Mouse (Mus musculus): Measurements from ENCODE around the gene Pkd1.

DNA sequence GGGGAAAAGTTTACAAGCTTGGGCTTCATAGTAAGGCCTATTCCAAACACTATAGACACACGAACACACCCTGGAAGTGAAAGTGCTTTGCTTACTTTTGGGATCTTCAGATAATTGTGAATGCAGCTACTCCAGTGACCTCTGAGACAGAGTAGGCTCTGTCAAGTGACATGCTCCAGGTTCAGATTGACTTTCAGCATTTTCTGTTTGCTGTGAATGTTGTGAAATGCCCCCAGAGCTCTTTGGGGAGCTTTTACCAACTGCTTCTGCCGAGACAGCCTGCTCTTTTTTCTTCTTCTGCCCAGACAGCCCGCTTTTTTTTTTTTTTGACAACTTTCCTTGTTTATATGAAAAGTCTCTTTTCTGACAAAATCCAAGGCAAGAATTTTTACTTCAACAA, 34.9 kb downstream of the Pkd1 start:
- no peak for TF ChIP-seq CTCF (IDR thresholded peaks at IDR 0.05; ENCODE audit: low read depth, low read length)
- TF ChIP-seq POLR2A (IDR thresholded peaks at IDR 0.05; ENCODE audit: borderline replicate concordance, low read depth, low read length), result no peak
